Mouse (Mus musculus): ENCODE measurements at regions not wholly inside any gene's neighbourhood (a gene's known extent, or its start where the extent isn't known, plus 50 kb on each side); places are given as distances from the start of the nearest gene placed in this dataset.

DNA sequence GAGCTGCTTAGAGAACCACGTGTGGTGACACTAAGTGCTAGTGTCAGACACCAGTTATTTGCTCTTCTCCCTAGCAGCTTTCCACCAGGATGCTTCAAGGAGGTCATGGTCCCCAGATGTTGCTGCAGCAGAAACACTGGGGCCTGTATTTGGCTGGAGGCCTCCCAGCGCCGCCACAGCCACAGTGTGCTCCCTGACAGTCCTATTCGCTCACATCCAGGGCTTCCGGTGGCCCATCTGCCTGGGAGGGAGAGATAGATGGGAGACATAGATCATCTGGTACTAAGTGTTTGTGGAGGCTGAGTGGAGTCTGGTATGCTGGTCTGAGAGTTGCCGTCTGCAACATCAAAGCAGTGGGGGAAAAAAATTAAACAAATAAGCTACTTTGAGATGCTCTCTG is 301.6 kb downstream of the Tns1 start:
- no peak overlapping the region for H3K27ac ChIP-seq (ENCODE audit: low read depth, low read length)
- H3K4me1 ChIP-seq (replicated peaks; ENCODE audit: control insufficient read depth, insufficient read depth, low read length): peaks cover 6% of the 10 kb centered on the region; the same call in 1 of the 2 replicates
- no peak overlapping the region for H3K4me3 ChIP-seq (ENCODE audit: low read depth, low read length)
- H3K4me2 ChIP-seq (ENCODE audit: low read depth, low read length, severe bottlenecking): no peak overlapping the region
- DNase-seq (ENCODE audit: low spot score) (no peak), ATAC-seq (replicated peaks; ENCODE audit: low FRiP score) (no peak)
- no peaks in the 10 kb centered on the region for H3K9me3 ChIP-seq (ENCODE audit: control insufficient read depth, low read length)
- no peaks in the 10 kb centered on the region for H3K27me3 ChIP-seq (ENCODE audit: control insufficient read depth, insufficient read depth, low read length)
- no peaks in the 10 kb centered on the region for H3K36me3 ChIP-seq (ENCODE audit: control insufficient read depth, insufficient read depth, low read length)
- 77% methylated on average over 6 of the region's 6 CpGs for WGBS
- H3K9ac ChIP-seq (ENCODE audit: low read length): no peak overlapping the region

DNA sequence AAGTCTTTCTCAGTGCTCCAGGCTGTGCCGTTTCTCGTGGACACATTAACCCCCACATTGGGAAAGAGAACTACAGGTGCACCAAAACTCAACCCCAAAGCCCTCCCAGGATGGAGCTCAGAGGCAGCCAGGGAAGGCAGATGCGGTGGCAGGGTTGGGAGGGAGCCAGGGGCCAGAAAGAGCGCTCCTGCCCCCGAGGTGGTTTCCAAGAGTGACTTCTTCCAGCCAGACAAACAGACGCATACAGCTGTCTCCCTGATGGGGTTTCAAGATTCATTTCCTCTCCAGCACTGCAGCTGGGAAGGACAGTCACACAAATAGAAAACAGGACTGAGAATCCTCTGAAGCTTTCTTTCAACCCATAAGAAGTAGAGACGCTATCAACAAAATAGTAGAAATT is 303.5 kb downstream of the Tns1 start:
- Histone ChIP-seq H3K9me3 (ENCODE audit: control insufficient read depth, low read length) (no peaks in the 10 kb centered on the region), H3K9ac (ENCODE audit: low read length) (no peak overlapping the region), H3K4me3 (ENCODE audit: low read depth, low read length) (no peak overlapping the region), H3K4me2 (ENCODE audit: low read depth, low read length, severe bottlenecking) (no peak overlapping the region), H3K36me3 (ENCODE audit: control insufficient read depth, insufficient read depth, low read length) (no peaks in the 10 kb centered on the region), H3K27me3 (ENCODE audit: control insufficient read depth, insufficient read depth, low read length) (no peaks in the 10 kb centered on the region), H3K4me1 (replicated peaks; ENCODE audit: control insufficient read depth, insufficient read depth, low read length) (peaks cover 2% of the 10 kb centered on the region; the same call in 1 of the 2 replicates), H3K27ac (ENCODE audit: low read depth, low read length) (no peak overlapping the region)
- no peak for DNase-seq (ENCODE audit: low spot score)
- ATAC-seq (replicated peaks; ENCODE audit: low FRiP score): no peak
- WGBS: 83% methylated on average over 7 of the region's 7 CpGs

DNA sequence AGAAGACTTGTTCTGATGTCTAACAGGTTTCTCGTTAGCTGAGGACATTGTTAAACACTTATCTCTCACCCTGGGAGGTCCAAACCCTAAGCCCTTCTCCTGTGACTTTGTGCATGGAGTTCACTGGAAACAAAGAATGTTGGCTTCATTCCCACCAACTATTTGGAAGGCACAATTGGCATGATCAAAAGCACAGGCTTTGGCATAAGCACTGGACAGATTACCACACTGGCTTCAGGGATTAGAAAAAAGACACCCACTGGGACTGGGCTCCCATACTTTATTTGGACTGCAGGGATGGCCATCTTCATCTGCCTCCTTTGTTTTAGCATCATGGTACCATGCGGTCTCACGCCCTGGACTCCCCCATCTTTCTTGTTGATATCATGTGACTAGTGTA is 317.0 kb downstream of the Tns1 start:
- ATAC-seq (replicated peaks; ENCODE audit: low FRiP score) (no peak), DNase-seq (ENCODE audit: low spot score) (no peak)
- no peak overlapping the region for H3K9ac ChIP-seq (ENCODE audit: low read length)
- no peak overlapping the region for H3K27ac ChIP-seq (ENCODE audit: low read depth, low read length)
- H3K27me3 ChIP-seq (ENCODE audit: control insufficient read depth, insufficient read depth, low read length): no peaks in the 10 kb centered on the region
- H3K4me3 ChIP-seq (ENCODE audit: low read depth, low read length): no peak overlapping the region
- WGBS: 69% methylated on average over 3 of the region's 3 CpGs
- no peaks in the 10 kb centered on the region for H3K9me3 ChIP-seq (ENCODE audit: control insufficient read depth, low read length)
- no peaks in the 10 kb centered on the region for H3K36me3 ChIP-seq (ENCODE audit: control insufficient read depth, insufficient read depth, low read length)
- no peaks in the 10 kb centered on the region for H3K4me1 ChIP-seq (replicated peaks; ENCODE audit: control insufficient read depth, insufficient read depth, low read length)
- no peak overlapping the region for H3K4me2 ChIP-seq (ENCODE audit: low read depth, low read length, severe bottlenecking)

DNA sequence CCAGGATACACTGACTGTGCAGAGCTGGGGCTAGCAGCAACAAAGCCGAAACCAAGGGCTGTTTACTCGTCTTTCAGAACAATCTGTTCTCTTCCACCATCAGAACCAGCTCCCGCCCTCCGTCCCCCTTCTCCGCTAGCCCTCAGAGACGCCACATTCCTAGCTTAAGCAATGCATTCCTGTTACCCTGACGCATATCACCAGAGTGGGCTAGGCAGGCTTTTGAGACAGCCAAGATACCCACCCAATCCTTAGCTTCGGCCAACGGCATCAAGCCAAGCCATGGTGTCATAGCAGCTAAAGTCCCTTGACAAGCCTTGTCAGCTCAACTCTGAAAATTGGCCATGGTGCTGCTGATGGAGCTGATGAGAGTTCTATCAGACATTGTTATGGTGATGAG is 319.1 kb downstream of the Tns1 start:
- Histone ChIP-seq H3K9me3 (ENCODE audit: control insufficient read depth, low read length) (no peaks in the 10 kb centered on the region; the same call in 1 of the 2 replicates), H3K4me3 (ENCODE audit: low read depth, low read length) (no peak overlapping the region), H3K9ac (ENCODE audit: low read length) (no peak overlapping the region), H3K4me2 (ENCODE audit: low read depth, low read length, severe bottlenecking) (no peak overlapping the region), H3K27ac (ENCODE audit: low read depth, low read length) (no peak overlapping the region), H3K4me1 (replicated peaks; ENCODE audit: control insufficient read depth, insufficient read depth, low read length) (no peaks in the 10 kb centered on the region), H3K36me3 (ENCODE audit: control insufficient read depth, insufficient read depth, low read length) (no peaks in the 10 kb centered on the region), H3K27me3 (ENCODE audit: control insufficient read depth, insufficient read depth, low read length) (no peaks in the 10 kb centered on the region)
- ATAC-seq (replicated peaks; ENCODE audit: low FRiP score) (no peak), DNase-seq (ENCODE audit: low spot score) (no peak)
- 93% methylated on average over 9 of the region's 9 CpGs for WGBS

DNA sequence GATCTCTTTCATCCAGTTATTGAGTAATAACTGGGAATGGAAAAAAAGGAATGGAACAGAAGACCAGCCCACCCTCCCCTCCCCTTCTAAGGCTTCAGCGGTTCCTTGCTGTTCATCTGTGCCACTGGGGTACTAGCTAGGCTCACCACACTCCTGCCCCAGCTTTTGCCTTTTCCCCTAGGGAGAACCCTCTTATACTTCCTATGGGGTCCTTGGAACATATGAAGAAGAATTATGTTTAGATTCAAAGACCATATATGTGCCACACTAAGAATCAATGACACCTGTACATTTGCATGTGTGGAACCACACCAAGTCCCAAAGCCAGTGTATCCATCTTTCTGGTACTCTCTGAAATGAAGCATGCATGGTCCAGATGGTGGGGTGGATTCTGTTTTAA is 324.3 kb downstream of the Tns1 start:
- ATAC-seq (replicated peaks; ENCODE audit: low FRiP score) (no peak), DNase-seq (ENCODE audit: low spot score) (no peak)
- H3K9ac ChIP-seq (ENCODE audit: low read length): no peak overlapping the region
- H3K4me2 ChIP-seq (ENCODE audit: low read depth, low read length, severe bottlenecking): no peak overlapping the region
- H3K36me3 ChIP-seq (ENCODE audit: control insufficient read depth, insufficient read depth, low read length): no peaks in the 10 kb centered on the region
- H3K4me1 ChIP-seq (replicated peaks; ENCODE audit: control insufficient read depth, insufficient read depth, low read length): no peaks in the 10 kb centered on the region
- H3K4me3 ChIP-seq (ENCODE audit: low read depth, low read length): no peak overlapping the region
- no peak overlapping the region for H3K27ac ChIP-seq (ENCODE audit: low read depth, low read length)
- WGBS: 81% methylated on average over 1 of the region's 1 CpGs
- H3K27me3 ChIP-seq (ENCODE audit: control insufficient read depth, insufficient read depth, low read length): no peaks in the 10 kb centered on the region
- H3K9me3 ChIP-seq (ENCODE audit: control insufficient read depth, low read length): no peaks in the 10 kb centered on the region; the same call in 1 of the 2 replicates

DNA sequence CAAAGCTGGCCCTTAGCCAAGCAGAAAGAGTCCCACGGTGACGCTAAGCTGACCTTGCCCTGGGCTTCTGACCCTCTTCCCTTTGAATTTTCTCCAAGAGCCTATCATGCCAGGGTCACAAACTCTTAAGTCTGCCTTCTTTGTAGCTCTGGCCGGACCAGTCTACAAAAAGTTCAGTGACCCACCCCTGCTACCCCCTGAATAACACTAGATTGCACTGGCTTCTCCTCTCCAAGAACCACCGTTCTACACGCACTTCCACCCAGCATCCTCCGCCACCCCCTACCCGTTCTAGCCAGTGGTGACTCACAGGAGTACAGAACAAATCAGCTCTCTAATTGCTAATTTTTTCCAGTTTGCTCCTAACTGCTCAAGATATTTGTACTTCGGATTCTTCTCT is 325.0 kb downstream of the Tns1 start:
- H3K27ac ChIP-seq (ENCODE audit: low read depth, low read length): no peak overlapping the region
- no peaks in the 10 kb centered on the region for H3K27me3 ChIP-seq (ENCODE audit: control insufficient read depth, insufficient read depth, low read length)
- no peaks in the 10 kb centered on the region; the same call in 1 of the 2 replicates for H3K9me3 ChIP-seq (ENCODE audit: control insufficient read depth, low read length)
- ATAC-seq (replicated peaks; ENCODE audit: low FRiP score) (no peak), DNase-seq (ENCODE audit: low spot score) (no peak)
- H3K4me3 ChIP-seq (ENCODE audit: low read depth, low read length): no peak overlapping the region
- no peaks in the 10 kb centered on the region for H3K36me3 ChIP-seq (ENCODE audit: control insufficient read depth, insufficient read depth, low read length)
- no peak overlapping the region for H3K9ac ChIP-seq (ENCODE audit: low read length)
- H3K4me1 ChIP-seq (replicated peaks; ENCODE audit: control insufficient read depth, insufficient read depth, low read length): no peaks in the 10 kb centered on the region
- H3K4me2 ChIP-seq (ENCODE audit: low read depth, low read length, severe bottlenecking): no peak overlapping the region
- 71% methylated on average over 8 of the region's 8 CpGs for WGBS

DNA sequence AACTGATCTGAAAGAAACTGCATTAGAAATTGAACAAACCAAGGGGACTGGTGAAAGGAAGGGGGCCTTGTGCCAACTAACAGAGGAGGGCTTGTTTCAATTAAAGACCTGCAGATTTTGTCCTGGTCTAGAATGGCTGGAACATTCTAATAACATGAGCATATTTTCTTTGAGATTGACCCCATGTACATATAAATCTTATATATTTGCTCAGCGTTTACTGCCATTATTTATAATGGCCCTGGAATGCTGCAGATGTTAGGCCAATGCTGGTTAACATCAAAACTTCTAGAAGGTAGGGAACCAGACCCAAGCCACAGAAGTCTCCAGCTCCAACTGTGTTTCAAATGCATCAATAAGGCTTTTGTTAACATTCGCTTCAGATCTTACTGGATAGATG is 326.4 kb downstream of the Tns1 start:
- no peaks in the 10 kb centered on the region for H3K27me3 ChIP-seq (ENCODE audit: control insufficient read depth, insufficient read depth, low read length)
- no peaks in the 10 kb centered on the region for H3K36me3 ChIP-seq (ENCODE audit: control insufficient read depth, insufficient read depth, low read length)
- ATAC-seq (replicated peaks; ENCODE audit: low FRiP score): no peak
- H3K9ac ChIP-seq (ENCODE audit: low read length): no peak overlapping the region
- 86% methylated on average over 2 of the region's 2 CpGs for WGBS
- DNase-seq (ENCODE audit: low spot score): no peak
- H3K4me2 ChIP-seq (ENCODE audit: low read depth, low read length, severe bottlenecking): no peak overlapping the region
- no peak overlapping the region for H3K27ac ChIP-seq (ENCODE audit: low read depth, low read length)
- no peaks in the 10 kb centered on the region; the same call in 1 of the 2 replicates for H3K9me3 ChIP-seq (ENCODE audit: control insufficient read depth, low read length)
- H3K4me3 ChIP-seq (ENCODE audit: low read depth, low read length): no peak overlapping the region
- no peaks in the 10 kb centered on the region for H3K4me1 ChIP-seq (replicated peaks; ENCODE audit: control insufficient read depth, insufficient read depth, low read length)

DNA sequence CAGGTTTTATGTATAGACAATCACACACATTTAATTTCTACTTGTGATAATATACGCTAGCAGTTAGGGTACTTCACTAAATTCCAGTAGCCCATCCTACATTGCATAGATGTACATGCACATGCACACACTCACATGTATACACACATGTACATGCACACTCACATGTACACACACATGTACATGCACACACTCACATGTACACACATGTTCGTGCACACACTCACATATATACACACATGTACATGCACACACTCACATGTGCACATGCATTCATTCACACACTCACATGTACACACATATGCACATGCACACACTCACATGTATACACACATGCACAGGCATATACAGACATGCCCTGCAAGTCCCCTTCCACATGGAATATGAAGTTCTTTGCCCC is 326.8 kb downstream of the Tns1 start:
- H3K4me2 ChIP-seq (ENCODE audit: low read depth, low read length, severe bottlenecking): no peak overlapping the region
- ATAC-seq (replicated peaks; ENCODE audit: low FRiP score) (no peak), DNase-seq (ENCODE audit: low spot score) (no peak)
- H3K27me3 ChIP-seq (ENCODE audit: control insufficient read depth, insufficient read depth, low read length): no peaks in the 10 kb centered on the region
- H3K27ac ChIP-seq (ENCODE audit: low read depth, low read length): no peak overlapping the region
- WGBS: 92% methylated on average over 2 of the region's 2 CpGs
- H3K4me1 ChIP-seq (replicated peaks; ENCODE audit: control insufficient read depth, insufficient read depth, low read length): no peaks in the 10 kb centered on the region
- H3K36me3 ChIP-seq (ENCODE audit: control insufficient read depth, insufficient read depth, low read length): no peaks in the 10 kb centered on the region
- no peaks in the 10 kb centered on the region; the same call in 1 of the 2 replicates for H3K9me3 ChIP-seq (ENCODE audit: control insufficient read depth, low read length)
- H3K4me3 ChIP-seq (ENCODE audit: low read depth, low read length): no peak overlapping the region
- H3K9ac ChIP-seq (ENCODE audit: low read length): no peak overlapping the region

DNA sequence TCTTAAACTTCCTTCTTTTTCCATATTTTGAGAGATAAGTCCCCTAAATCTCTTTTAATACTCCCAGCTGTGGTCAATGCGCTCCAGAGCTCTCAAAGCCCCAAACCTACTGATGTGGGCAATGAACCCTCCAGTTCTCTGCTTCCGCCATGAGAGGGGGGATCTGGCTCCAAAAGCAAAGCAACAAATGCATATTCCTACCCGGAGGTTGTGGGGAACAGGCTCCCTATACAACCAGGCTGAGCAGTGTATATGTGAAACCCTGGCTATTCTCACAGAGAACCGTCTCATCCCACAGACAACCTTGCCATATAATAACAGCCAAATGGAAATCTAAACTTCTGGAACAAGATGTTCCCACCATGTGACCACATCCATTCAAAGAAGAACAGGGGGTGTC is 330.4 kb downstream of the Tns1 start:
- no peak overlapping the region for H3K9ac ChIP-seq (ENCODE audit: low read length)
- no peak for ATAC-seq (replicated peaks; ENCODE audit: low FRiP score)
- no peak overlapping the region for H3K4me3 ChIP-seq (ENCODE audit: low read depth, low read length)
- WGBS: 83% methylated on average over 4 of the region's 4 CpGs
- H3K36me3 ChIP-seq (ENCODE audit: control insufficient read depth, insufficient read depth, low read length): no peaks in the 10 kb centered on the region
- H3K9me3 ChIP-seq (ENCODE audit: control insufficient read depth, low read length): no peaks in the 10 kb centered on the region
- no peak overlapping the region for H3K4me2 ChIP-seq (ENCODE audit: low read depth, low read length, severe bottlenecking)
- no peaks in the 10 kb centered on the region for H3K27me3 ChIP-seq (ENCODE audit: control insufficient read depth, insufficient read depth, low read length)
- DNase-seq (ENCODE audit: low spot score): no peak
- no peak overlapping the region for H3K27ac ChIP-seq (ENCODE audit: low read depth, low read length)
- H3K4me1 ChIP-seq (replicated peaks; ENCODE audit: control insufficient read depth, insufficient read depth, low read length): no peaks in the 10 kb centered on the region

Measured in forebrain, embryonic 11.5 days (tissue).